Mouse (Mus musculus): Measurements from ENCODE around the gene Tns2. TPM values are rescaled to one million over a fixed set of nuclear protein-coding genes. Genes with fewer than 3 reads are reported as not detected.

Gene Tns2
- polyA plus RNA-seq, 1 experiment: 90.1 TPM

DNA sequence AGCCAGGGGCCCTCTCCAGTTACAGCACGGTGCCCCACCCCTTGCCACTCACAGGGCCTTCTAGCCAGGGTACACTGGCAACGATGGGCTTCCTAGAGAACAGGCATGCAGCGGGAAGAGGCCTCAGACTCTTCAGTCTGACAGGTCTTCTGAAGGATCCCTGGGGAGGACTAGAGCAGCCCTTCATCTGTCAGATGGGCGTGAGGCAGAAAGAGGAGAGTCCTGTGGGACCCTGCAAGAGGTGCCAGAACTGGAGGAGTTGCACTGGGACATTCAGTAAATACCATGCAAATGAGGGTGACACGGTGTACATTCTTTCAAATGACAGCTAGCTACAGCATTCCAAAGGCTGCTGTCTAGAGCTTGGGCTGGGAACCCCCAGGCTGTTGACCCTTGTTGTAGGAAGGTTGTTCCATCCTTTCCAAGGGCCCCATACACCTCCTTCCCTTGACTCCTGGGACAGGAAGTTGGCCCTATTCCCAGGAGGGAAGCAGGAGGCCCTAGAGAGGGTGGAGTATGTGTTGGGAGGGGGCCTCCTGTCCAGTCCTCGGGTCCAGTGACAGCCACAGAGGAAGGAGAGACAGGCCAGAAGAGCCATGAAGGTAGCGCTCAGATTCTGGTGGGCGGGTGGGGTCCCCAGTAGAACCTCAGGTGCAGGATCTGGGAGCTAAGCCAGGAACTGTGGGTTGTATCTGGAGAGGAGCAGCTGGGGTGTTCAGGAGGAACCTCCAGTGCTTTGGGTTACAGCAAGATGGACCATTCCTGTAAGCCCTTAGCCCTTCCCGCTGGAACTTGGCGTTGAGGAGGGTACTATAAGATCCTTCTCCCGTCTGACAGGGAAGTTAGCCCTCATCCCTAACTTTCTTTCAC lies 1.7 kb downstream of the Tns2 start:
- Histone ChIP-seq H3K27ac (replicated peaks; ENCODE audit: low read depth, low read length) (peak overlapping the region; percentile 99), H3K4me1 (ENCODE audit: control insufficient read depth, insufficient read depth, insufficient read length, low read length) (peaks cover 29% of the 10 kb centered on the region), H3K4me3 (ENCODE audit: insufficient read depth, low read depth, low read length) (peak overlapping the region; percentile 78)

- Histone ChIP-seq H3K27ac (replicated peaks; ENCODE audit: low read depth, low read length) (peak overlapping the region; percentile 99), H3K4me1 (ENCODE audit: control insufficient read depth, insufficient read depth, insufficient read length, low read length) (peaks cover 24% of the 10 kb centered on the region), H3K4me3 (ENCODE audit: insufficient read depth, low read depth, low read length) (peak overlapping the region; percentile 78)
Measured at GRCm38 (mm10) chr15:102102548-102103121, 2.4 kb downstream of the Tns2 start.

- Histone ChIP-seq H3K4me3 (ENCODE audit: insufficient read depth, low read depth, low read length) (peak overlapping the region; percentile 78), H3K4me1 (ENCODE audit: control insufficient read depth, insufficient read depth, insufficient read length, low read length) (peaks cover 18% of the 10 kb centered on the region), H3K27ac (replicated peaks; ENCODE audit: low read depth, low read length) (peak overlapping the region; percentile 99)
Measured at GRCm38 (mm10) chr15:102103371-102103946, 3.2 kb downstream of the Tns2 start.

DNA sequence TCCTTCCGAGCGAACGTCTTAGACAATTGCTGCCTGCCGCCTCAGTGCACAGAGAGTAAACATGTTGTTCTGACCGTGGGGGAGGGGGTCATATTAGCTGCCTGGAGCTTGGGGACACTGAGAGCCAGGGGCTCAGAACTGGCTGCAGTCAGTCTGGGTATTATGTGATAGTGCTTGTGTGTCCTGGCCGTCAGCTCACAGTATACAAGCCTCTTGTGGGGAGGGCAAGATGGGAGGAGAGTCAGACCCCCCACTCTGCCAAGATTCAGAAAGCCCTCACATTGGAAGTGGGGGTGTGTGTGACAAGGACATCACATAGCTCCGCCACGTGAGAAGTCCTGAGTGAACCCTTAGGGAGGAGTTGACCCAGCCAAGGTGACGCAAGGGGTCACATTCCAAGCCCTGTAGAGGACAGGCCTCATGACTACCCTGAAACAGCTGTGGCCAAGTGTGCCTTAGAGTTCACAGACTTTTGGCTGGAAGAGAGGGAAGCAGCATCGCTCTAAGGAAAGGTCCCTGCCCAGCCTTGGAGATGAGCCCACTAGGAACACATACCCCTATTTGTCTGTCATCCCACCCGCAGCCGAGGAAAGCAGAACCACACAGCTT lies 3.8 kb downstream of the Tns2 start:
- H3K4me3 ChIP-seq (ENCODE audit: insufficient read depth, low read depth, low read length): peak overlapping the region; percentile 78
- peak overlapping the region; percentile 99 for H3K27ac ChIP-seq (replicated peaks; ENCODE audit: low read depth, low read length)
- H3K4me1 ChIP-seq (ENCODE audit: control insufficient read depth, insufficient read depth, insufficient read length, low read length): peaks cover 16% of the 10 kb centered on the region

DNA sequence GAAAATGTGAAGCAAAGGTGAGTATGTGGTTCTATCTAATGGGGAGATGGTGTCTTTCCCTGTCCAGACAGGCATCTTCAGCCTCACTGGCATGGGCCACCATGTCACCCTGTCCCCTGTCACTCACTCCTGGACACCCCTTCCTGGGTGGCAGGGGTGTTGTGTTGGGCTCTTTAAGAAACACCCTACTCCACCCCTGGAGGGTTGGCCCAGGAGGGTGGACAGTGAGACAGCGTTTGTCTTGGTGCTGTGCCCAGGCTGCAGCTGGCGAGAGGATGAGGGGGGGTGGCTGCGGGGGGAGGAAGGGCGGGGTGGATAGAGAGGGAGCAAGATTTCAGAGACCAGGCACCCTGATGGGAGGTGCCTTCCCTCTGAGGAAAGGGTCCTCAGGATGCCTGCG lies 5.1 kb downstream of the Tns2 start:
- Histone ChIP-seq H3K4me3 (ENCODE audit: insufficient read depth, low read depth, low read length) (peak overlapping the region; percentile 78), H3K27ac (replicated peaks; ENCODE audit: low read depth, low read length) (peak overlapping the region; percentile 99), H3K4me1 (ENCODE audit: control insufficient read depth, insufficient read depth, insufficient read length, low read length) (peaks cover 12% of the 10 kb centered on the region; the same call in 1 of the 2 replicates)

DNA sequence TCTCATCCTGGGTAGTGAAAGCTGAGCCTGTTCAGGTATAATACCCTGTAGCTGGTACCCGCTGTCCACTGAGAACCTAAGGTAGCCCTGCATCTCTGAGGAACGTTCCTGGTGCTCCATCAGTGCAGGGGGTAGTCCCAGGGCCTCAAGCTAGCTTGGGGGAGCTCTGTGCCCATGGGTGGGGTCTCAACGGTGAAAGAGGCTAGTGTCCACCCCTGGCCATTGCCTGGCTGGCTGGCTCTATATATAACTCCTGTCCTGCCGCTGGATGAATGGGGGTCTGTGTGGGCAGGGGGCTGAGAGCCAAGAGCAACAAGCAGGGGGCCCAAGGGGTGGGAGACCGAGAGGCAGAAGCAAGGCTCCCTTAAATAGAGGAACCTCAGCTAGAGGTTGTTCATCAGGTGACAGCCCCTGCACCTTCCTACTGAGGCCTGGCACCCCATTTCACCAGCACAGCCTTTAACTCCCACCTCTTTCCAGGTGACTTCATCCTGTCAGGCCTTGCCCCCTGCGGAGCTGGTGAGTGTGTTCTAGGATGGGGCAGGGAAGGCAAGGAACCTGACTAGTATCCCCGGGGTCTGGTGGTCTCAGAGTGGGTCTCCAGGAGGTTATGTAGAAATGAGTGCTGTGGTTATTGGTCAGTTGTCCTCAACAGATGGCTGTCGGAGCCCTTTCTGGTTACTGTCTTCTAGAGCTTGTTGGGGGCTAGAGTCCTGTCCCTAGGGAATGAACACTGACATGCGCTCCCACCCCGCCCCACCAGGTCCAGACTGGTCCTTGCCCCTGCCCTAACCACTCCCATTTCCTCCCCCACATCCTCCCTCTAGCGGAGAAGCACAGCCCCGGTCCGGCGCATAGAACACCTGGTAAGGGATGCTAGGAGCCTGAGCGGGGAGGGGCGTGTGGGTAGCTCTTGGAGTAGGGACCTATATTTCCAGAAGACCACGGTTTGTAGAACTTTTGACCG lies 5.8 kb downstream of the Tns2 start:
- Histone ChIP-seq H3K4me1 (ENCODE audit: control insufficient read depth, insufficient read depth, insufficient read length, low read length) (peaks cover 12% of the 10 kb centered on the region; the same call in 1 of the 2 replicates), H3K27ac (replicated peaks; ENCODE audit: low read depth, low read length) (peak overlapping the region; percentile 70), H3K4me3 (ENCODE audit: insufficient read depth, low read depth, low read length) (peak overlapping the region; percentile 53)

DNA sequence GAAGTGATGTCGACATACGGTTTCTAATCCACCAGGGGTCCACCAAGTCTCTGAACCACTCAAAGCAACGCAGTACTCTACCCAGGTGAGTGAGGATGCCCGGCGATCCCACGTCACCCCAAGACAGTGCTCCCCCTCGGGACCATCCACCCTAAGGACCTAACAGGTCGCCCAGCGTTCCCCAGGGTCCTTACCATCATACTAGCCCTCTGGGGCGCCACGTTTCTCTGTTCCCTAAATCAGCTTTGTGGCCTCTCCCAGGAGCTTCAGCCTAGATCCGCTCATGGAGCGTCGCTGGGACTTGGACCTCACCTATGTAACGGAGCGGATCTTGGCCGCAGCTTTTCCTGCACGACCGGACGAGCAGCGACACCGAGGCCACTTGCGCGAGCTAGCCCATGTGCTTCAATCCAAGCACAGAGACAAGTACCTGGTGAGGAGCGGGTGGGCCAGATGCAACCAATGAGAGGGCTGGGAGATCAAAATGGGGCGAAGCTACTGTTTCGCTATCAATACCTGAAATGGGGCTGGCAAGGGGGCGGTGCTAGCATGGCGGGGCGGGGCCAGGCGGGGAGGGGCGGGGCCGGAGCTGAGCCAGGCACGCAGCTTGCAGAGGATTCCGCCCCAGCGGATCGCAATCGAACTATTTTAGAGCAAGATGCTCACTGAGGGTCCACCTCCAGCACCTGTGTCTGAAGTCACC lies 6.7 kb downstream of the Tns2 start:
- Histone ChIP-seq H3K27ac (replicated peaks; ENCODE audit: low read depth, low read length) (no peak overlapping the region), H3K4me1 (ENCODE audit: control insufficient read depth, insufficient read depth, insufficient read length, low read length) (peaks cover 8% of the 10 kb centered on the region; the same call in 1 of the 2 replicates), H3K4me3 (ENCODE audit: insufficient read depth, low read depth, low read length) (no peak overlapping the region; the same call in 1 of the 2 replicates)

DNA sequence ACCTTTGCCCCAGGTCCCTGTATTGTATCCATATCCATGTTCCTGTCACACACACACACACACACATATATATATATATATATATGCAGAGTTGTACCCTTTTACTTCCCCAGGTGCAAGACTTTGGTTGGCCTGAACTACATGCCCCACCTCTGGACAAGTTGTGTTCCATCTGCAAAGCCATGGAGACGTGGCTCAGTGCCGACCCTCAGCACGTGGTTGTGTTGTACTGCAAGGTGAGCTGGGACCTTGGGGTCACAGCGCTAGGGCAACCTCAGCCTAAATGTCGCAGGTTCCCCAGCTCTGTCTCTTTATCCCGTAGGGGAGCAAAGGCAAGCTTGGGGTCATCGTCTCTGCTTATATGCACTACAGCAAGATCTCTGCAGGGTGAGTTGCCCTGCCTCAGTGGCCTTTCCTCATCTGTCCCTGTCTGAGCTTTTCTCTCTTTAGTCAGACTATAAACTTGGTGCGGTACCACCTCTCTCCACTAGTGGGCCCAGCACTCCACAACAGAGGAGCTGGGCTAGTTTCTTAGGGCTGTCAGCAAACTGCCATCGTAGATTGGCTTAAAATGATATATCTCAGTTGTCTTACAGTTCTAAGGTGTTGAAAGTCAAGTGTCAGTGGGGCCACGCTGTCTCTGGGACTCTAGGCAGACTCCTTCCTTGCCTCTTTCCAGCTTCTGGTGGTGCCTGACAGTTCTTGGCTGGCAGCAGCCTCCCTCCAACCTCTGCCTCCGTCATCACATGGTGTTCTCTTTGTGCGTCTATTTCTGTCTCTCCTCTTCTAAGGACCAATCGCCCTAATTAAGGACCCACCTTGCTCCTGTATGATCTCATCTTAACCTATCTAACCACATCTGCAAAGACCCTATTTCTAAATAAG lies 7.7 kb downstream of the Tns2 start:
- peaks cover 8% of the 10 kb centered on the region; the same call in 1 of the 2 replicates for H3K4me1 ChIP-seq (ENCODE audit: control insufficient read depth, insufficient read depth, insufficient read length, low read length)
- no peak overlapping the region for H3K4me3 ChIP-seq (ENCODE audit: insufficient read depth, low read depth, low read length)

DNA sequence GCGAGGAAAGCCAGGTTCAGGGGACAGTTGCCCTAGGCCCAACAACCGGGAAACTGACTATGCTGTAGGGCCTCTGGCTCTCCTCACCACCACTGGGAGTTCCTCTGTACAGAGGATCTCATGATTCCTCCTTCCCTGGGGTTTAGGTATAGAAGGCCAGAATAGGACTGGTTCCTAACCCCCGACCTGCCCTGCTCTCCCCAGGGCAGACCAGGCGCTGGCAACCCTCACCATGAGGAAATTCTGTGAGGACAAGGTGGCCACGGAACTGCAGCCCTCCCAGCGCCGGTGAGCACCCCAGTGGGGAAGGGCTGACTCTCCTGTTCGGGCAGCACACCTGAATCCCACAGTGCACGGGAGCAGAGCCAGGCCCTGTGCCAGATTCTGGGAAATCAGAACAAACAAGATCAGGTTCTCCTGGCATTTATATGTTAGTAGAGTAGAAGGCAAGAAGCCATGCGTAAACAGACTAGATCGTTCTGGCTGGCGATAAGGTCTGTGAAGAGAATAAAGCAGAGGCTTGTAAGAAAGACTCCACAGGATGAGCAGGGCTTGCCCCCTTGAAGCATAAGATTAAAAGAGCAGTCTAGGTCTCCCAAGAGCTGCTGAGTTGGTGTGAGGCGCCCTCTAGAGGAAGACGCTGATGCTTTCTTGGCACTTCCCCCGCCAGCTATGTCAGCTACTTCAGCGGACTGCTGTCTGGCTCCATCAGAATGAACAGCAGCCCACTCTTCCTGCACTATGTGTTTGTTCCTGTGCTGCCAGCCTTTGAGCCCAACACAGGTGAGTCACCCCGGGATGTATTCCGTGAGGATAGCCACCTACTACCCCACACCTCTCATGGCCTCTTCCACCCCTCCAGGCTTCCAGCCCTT lies 8.7 kb downstream of the Tns2 start:
- Histone ChIP-seq H3K4me1 (ENCODE audit: control insufficient read depth, insufficient read depth, insufficient read length, low read length) (peaks cover 8% of the 10 kb centered on the region; the same call in 1 of the 2 replicates), H3K27ac (replicated peaks; ENCODE audit: low read depth, low read length) (0 out of 2 replicates have a peak overlapping the region, but pooled peaks have one; percentile 1), H3K4me3 (ENCODE audit: insufficient read depth, low read depth, low read length) (no peak overlapping the region)

More for the DNA sequence above, 7.7 kb downstream of the Tns2 start:
- 0 out of 2 replicates have a peak overlapping the region, but pooled peaks have one; percentile 1 for H3K27ac ChIP-seq (replicated peaks; ENCODE audit: low read depth, low read length)

GRCm38 (mm10) chr15:102110271-102110670 lies 10.1 kb downstream of the Tns2 start:
- Histone ChIP-seq H3K27ac (replicated peaks; ENCODE audit: low read depth, low read length) (no peak overlapping the region), H3K4me3 (ENCODE audit: insufficient read depth, low read depth, low read length) (no peak overlapping the region), H3K4me1 (ENCODE audit: control insufficient read depth, insufficient read depth, insufficient read length, low read length) (peaks cover 8% of the 10 kb centered on the region; the same call in 1 of the 2 replicates)

DNA sequence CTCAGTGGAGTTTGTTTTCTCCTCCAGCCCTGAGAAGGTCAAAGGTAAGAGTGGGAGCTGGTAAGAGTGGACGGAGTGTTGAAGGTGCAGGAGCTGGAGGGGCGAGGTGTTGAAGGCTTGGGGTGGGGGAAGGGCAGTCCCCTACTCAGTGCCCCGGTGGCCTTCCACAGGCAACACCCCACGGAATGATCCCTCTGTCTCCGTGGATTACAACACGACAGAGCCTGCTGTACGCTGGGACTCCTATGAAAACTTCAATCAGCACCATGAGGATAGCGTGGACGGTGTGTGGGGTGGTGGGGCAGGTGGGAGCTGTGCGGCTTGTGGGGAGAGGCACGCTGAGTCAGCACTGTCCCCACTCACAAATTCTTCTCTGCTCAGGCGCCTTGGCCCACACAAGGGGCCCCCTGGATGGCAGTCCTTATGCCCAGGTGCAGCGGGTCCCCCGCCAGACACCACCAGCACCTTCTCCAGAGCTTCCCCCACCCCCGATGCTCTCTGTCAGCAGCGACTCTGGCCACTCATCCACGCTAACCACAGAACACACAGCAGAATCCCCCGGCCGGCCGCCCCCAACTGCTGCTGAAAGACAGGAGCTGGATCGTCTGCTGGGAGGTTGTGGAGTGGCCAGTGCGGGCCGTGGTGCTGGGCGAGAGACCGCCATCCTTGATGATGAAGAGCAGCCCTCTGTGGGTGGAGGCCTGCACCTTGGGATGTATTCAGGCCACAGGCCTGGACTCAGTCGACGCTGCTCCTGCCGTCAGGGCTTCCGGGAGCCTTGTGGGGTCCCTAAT lies 10.7 kb downstream of the Tns2 start:
- H3K4me3 ChIP-seq (ENCODE audit: insufficient read depth, low read depth, low read length): no peak overlapping the region
- no peak overlapping the region for H3K27ac ChIP-seq (replicated peaks; ENCODE audit: low read depth, low read length)
- H3K4me1 ChIP-seq (ENCODE audit: control insufficient read depth, insufficient read depth, insufficient read length, low read length): peaks cover 5% of the 10 kb centered on the region; the same call in 1 of the 2 replicates

DNA sequence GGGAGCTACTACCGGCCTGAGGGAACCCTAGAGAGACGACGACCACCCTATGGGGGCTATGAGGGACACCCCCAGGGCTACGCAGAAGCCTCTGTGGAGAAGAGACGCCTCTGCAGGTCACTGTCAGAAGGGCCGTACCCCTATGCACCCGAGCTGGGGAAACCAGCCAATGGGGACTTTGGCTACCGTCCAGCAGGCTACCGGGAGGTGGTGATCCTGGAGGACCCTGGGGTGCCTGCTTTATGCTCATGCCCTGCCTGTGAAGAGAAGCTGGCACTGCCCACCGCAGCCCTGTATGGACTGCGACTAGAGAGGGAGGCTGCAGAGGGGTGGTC lies 11.2 kb downstream of the Tns2 start:
- peaks cover 2% of the 10 kb centered on the region; the same call in 1 of the 2 replicates for H3K4me1 ChIP-seq (ENCODE audit: control insufficient read depth, insufficient read depth, insufficient read length, low read length)
- H3K4me3 ChIP-seq (ENCODE audit: insufficient read depth, low read depth, low read length): no peak overlapping the region
- no peak overlapping the region for H3K27ac ChIP-seq (replicated peaks; ENCODE audit: low read depth, low read length)
